Mouse (Mus musculus) CH12.LX (cell line): ENCODE data around the gene Gdi2. TPM values are rescaled to one million over a fixed set of nuclear protein-coding genes. Genes with fewer than 3 reads are reported as not detected.

Source experiments
- polyA plus RNA-seq: library from polyadenylated mRNA; unstranded; fragments of >175 nt; gene quantifications from 2 replicates; pipeline ENCODE4 v1.2.1, GENCODE M21; 2012; ENCODE audit warnings: low read depth; ENCODE audit not compliant: insufficient read length
- total RNA-seq, 2 experiments: library from RNA; depleted of rRNA; stranded (reverse); fragments of 300-350 nt in 1 of 2; fragments of >200 nt in 1 of 2; gene quantifications; 2 replicates each; pipeline ENCODE4 v1.2.3; 2012 to 2014

Gene Gdi2
- total and polyA plus RNA-seq, 3 experiments: 263 to 655 (median 609) TPM

Other genes with a start within 250 kb of the Gdi2 start
- gene Fam208b, start 73.0 kb downstream of the Gdi2 start, total RNA-seq (2012; rRNA removed): 12.5 and 13.2 TPM in 2 replicates
- gene Fam208b, start 73.0 kb downstream of the Gdi2 start, total RNA-seq (2014; rRNA removed): 28.1 and 36.5 TPM in 2 replicates
- 19.8 and 26.4 TPM in 2 replicates for gene Fam208b, start 73.0 kb downstream of the Gdi2 start, polyA plus RNA-seq
- 1.4 TPM in 2 replicates for gene Asb13, start 96.0 kb downstream of the Gdi2 start, total RNA-seq (2012; rRNA removed)
- 0.78 and 0.86 TPM in 2 replicates for gene Asb13, start 96.0 kb downstream of the Gdi2 start, total RNA-seq (2014; rRNA removed)
- gene Asb13, start 96.0 kb downstream of the Gdi2 start, polyA plus RNA-seq: 1.7 and 2.0 TPM in 2 replicates